Mouse (Mus musculus): ENCODE measurements around the gene Trio. TPM values are rescaled to one million over a fixed set of nuclear protein-coding genes. Genes with fewer than 3 reads are reported as not detected.

Gene Trio
- polyA plus RNA-seq, 1 experiment from 2014 or later = 65.1 TPM

DNA sequence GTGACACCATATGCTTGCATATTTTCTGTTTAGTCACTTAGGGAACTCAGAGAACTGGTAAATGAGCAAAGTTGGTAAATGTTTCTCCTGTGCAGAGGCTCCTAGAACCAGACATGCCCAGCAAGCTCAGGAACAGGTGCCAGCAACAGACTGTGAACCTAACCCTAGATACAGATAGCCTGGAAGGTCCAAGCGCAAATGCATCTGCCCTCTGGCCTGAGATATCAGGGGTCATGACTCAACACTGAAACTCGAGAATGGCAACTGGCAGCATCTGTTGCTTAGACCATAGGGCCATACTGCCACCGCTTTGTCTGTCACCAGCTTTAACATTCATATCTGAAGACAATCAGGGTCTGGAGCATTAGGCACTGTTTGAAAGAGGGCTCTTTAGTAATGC, 72.1 kb downstream of the Trio start:
- WGBS = 80% methylated on average over 3 of the region's 3 CpGs
- no peak for ATAC-seq (ENCODE audit: low read depth)
- H3K27me3 ChIP-seq (ENCODE audit: control insufficient read depth, insufficient read depth, low read length) = no peaks in the 10 kb centered on the region
- no peak overlapping the region for H3K27ac ChIP-seq (ENCODE audit: low read depth, low read length)
- H3K4me2 ChIP-seq (ENCODE audit: low read depth, low read length) = no peak overlapping the region
- no peak overlapping the region for H3K4me3 ChIP-seq (ENCODE audit: low read depth, low read length)
- no peak overlapping the region for H3K9ac ChIP-seq (replicated peaks; ENCODE audit: low read depth, low read length)
- H3K36me3 ChIP-seq (ENCODE audit: control insufficient read depth, insufficient read depth, low read length) = no peaks in the 10 kb centered on the region
- no peaks in the 10 kb centered on the region for H3K9me3 ChIP-seq (ENCODE audit: control insufficient read depth, low read length)
- peaks cover 14% of the 10 kb centered on the region; the same call in 1 of the 2 replicates for H3K4me1 ChIP-seq (ENCODE audit: control insufficient read depth, insufficient read depth, low read length)

DNA sequence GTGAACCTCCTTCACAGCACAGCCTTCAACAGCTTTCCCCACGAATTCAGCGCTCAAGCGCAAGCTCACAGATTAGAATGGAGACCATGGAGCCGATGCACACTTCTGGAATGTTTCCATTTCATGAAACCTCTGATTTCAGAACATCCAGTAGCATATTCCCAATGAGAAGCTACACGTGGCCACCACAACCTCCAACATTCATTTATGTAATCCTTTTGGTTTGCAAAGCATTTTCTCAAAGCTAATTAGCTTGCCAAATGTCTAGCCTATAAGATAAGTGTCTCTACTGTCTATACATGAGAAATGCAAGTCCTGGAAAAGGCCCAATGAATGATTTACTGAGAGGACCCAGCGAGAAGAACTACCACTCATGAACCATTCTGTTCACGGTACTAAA, 74.5 kb downstream of the Trio start:
- Histone ChIP-seq H3K27me3 (ENCODE audit: control insufficient read depth, insufficient read depth, low read length) (no peaks in the 10 kb centered on the region), H3K4me3 (ENCODE audit: low read depth, low read length) (no peak overlapping the region), H3K4me1 (ENCODE audit: control insufficient read depth, insufficient read depth, low read length) (0 out of 2 replicates have a peak, but pooled peaks cover 3% of the 10 kb centered on the region), H3K9ac (replicated peaks; ENCODE audit: low read depth, low read length) (no peak overlapping the region), H3K4me2 (ENCODE audit: low read depth, low read length) (no peak overlapping the region), H3K9me3 (ENCODE audit: control insufficient read depth, low read length) (no peaks in the 10 kb centered on the region), H3K27ac (ENCODE audit: low read depth, low read length) (no peak overlapping the region), H3K36me3 (ENCODE audit: control insufficient read depth, insufficient read depth, low read length) (no peaks in the 10 kb centered on the region)
- ATAC-seq (ENCODE audit: low read depth) = no peak
- 94% methylated on average over 7 of the region's 7 CpGs for WGBS

DNA sequence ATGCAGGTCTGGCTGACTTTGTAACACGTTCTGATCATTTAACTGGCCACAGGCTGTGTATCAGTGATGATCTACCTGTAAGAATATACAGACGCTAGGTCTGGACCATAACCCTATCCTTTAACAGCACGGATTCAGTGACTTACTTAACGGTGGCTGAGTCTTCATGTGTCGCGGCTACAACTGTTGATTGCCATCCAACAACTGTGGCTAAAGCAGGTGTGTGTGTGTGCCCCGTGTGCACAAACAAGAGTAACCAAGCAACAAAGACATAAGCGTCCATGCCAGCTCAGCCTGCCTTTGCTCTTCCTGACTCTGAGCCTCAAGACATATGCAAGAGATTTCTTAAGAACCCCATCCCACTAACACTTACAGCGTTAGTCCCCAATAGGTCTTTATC, 76.5 kb downstream of the Trio start:
- no peaks in the 10 kb centered on the region for H3K9me3 ChIP-seq (ENCODE audit: control insufficient read depth, low read length)
- peaks cover 13% of the 10 kb centered on the region for H3K4me1 ChIP-seq (ENCODE audit: control insufficient read depth, insufficient read depth, low read length)
- H3K27me3 ChIP-seq (ENCODE audit: control insufficient read depth, insufficient read depth, low read length) = no peaks in the 10 kb centered on the region
- H3K4me2 ChIP-seq (ENCODE audit: low read depth, low read length) = no peak overlapping the region
- WGBS = 93% methylated on average over 9 of the region's 9 CpGs
- H3K27ac ChIP-seq (ENCODE audit: low read depth, low read length) = no peak overlapping the region
- H3K36me3 ChIP-seq (ENCODE audit: control insufficient read depth, insufficient read depth, low read length) = no peaks in the 10 kb centered on the region
- ATAC-seq (ENCODE audit: low read depth) = no peak
- no peak overlapping the region for H3K4me3 ChIP-seq (ENCODE audit: low read depth, low read length)
- H3K9ac ChIP-seq (replicated peaks; ENCODE audit: low read depth, low read length) = no peak overlapping the region

DNA sequence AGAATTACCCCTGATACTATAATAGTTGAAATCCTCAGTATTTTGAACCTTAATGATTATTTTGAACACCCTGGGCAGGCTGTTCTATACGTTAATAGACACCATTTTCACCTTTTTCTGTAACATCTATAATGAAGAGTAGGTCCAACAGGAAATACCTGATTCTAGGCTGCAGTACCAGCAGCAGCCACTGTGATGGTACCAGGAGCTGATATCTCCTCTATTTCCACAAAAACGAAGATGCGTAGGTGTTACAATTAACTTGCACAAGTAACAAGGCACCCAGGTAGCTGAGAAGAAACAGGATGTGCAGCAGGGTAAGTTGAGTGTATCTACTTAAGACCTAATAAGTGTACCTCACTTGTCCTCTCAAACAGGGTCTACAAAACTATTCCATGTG, 77.8 kb downstream of the Trio start:
- no peaks in the 10 kb centered on the region for H3K27me3 ChIP-seq (ENCODE audit: control insufficient read depth, insufficient read depth, low read length)
- no peak overlapping the region for H3K9ac ChIP-seq (replicated peaks; ENCODE audit: low read depth, low read length)
- no peak overlapping the region for H3K4me3 ChIP-seq (ENCODE audit: low read depth, low read length)
- no peak overlapping the region for H3K27ac ChIP-seq (ENCODE audit: low read depth, low read length)
- peaks cover 21% of the 10 kb centered on the region for H3K4me1 ChIP-seq (ENCODE audit: control insufficient read depth, insufficient read depth, low read length)
- 96% methylated on average over 3 of the region's 3 CpGs for WGBS
- H3K4me2 ChIP-seq (ENCODE audit: low read depth, low read length) = no peak overlapping the region
- H3K36me3 ChIP-seq (ENCODE audit: control insufficient read depth, insufficient read depth, low read length) = no peaks in the 10 kb centered on the region
- no peak for ATAC-seq (ENCODE audit: low read depth)
- no peaks in the 10 kb centered on the region for H3K9me3 ChIP-seq (ENCODE audit: control insufficient read depth, low read length)

DNA sequence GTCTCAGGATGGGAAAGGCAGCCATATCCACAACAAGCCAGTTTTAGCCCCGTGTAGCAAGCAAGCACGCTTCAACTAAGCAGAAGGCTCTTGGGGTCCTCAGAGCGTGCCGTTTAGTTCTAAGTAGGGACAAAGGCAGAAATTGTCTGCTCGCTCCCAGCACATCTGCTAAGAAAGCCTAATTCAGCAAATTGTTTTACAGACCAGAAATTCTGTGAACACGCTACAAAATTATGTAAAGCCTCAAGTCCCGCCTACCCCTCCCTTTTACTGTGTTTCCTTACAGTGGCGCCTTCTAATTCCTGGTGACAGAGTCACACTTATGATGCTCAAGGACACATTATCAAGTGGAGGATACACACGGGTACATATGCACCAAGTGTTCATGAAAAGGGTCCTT, 80.1 kb downstream of the Trio start:
- peaks cover 30% of the 10 kb centered on the region for H3K4me1 ChIP-seq (ENCODE audit: control insufficient read depth, insufficient read depth, low read length)

DNA sequence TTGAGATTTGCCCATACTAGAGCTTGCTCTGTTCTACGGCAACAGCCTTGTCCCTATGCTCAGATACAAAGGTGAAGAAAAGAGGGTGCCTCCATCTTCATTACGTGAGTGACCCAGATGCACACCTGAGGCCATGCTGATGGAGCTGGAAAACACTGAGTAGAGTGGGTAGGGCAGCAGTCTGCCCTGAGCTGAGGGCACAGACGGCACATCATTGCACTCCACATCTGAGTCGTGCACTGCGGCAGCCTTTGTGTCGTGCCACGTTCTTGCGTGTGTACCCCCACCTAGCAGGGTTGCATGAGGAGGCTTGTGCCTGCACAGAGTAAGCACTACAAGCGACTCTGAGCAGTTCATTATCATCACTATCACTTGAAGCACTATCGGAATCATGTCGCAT, 80.8 kb downstream of the Trio start:
- WGBS = 79% methylated on average over 11 of the region's 11 CpGs
- no peak for ATAC-seq (ENCODE audit: low read depth)
- Histone ChIP-seq H3K4me2 (ENCODE audit: low read depth, low read length) (no peak overlapping the region), H3K27me3 (ENCODE audit: control insufficient read depth, insufficient read depth, low read length) (no peaks in the 10 kb centered on the region), H3K9ac (replicated peaks; ENCODE audit: low read depth, low read length) (no peak overlapping the region), H3K27ac (ENCODE audit: low read depth, low read length) (no peak overlapping the region), H3K4me3 (ENCODE audit: low read depth, low read length) (no peak overlapping the region), H3K36me3 (ENCODE audit: control insufficient read depth, insufficient read depth, low read length) (no peaks in the 10 kb centered on the region), H3K4me1 (ENCODE audit: control insufficient read depth, insufficient read depth, low read length) (peaks cover 34% of the 10 kb centered on the region), H3K9me3 (ENCODE audit: control insufficient read depth, low read length) (no peaks in the 10 kb centered on the region)

More for the DNA sequence above, 80.1 kb downstream of the Trio start:
- 65% methylated on average over 9 of the region's 9 CpGs for WGBS
- Histone ChIP-seq H3K36me3 (ENCODE audit: control insufficient read depth, insufficient read depth, low read length) (no peaks in the 10 kb centered on the region), H3K9me3 (ENCODE audit: control insufficient read depth, low read length) (no peaks in the 10 kb centered on the region), H3K4me3 (ENCODE audit: low read depth, low read length) (no peak overlapping the region), H3K27ac (ENCODE audit: low read depth, low read length) (no peak overlapping the region), H3K9ac (replicated peaks; ENCODE audit: low read depth, low read length) (no peak overlapping the region), H3K27me3 (ENCODE audit: control insufficient read depth, insufficient read depth, low read length) (no peaks in the 10 kb centered on the region), H3K4me2 (ENCODE audit: low read depth, low read length) (no peak overlapping the region)
- ATAC-seq (ENCODE audit: low read depth) = no peak

DNA sequence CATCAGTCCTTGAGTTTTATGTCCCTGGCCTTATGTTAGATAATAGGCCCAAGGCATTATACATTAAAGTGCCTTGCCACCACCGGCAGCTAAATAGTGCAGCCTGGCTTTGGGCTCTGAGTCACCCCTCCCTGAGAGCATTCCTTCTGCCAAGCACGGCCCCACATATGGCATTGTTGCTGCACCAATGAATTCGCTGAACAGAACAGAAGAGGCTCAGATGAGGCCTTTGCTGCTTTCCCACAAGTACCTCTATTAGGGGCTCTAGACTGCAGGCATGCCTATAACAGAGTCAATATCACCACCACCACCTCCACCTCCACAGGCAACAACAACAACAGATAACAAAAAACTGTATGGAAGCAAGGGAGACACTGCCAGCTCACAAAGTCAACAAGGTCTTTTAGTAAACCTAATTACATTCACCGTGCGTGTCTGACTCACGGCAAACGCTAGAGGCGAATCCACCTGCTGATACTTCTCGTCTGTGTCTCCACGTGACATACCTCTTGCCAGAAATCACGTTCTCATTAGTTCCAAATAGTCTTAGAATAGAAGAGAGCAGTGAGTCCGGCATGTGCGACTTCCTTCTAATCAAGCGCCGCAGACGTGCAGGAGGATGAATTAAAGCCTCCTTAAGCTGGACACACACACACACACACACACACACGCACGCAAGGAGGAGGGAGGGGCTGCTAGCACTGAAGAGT, 82.0 kb downstream of the Trio start:
- 19% methylated on average over 18 of the region's 18 CpGs for WGBS
- Histone ChIP-seq H3K27me3 (ENCODE audit: control insufficient read depth, insufficient read depth, low read length) (no peaks in the 10 kb centered on the region), H3K4me3 (ENCODE audit: low read depth, low read length) (no peak overlapping the region), H3K4me2 (ENCODE audit: low read depth, low read length) (peak overlapping the region; percentile 15; the same call in 1 of the 2 replicates), H3K36me3 (ENCODE audit: control insufficient read depth, insufficient read depth, low read length) (no peaks in the 10 kb centered on the region), H3K27ac (ENCODE audit: low read depth, low read length) (peak overlapping the region; percentile 25; the same call in 1 of the 2 replicates), H3K9ac (replicated peaks; ENCODE audit: low read depth, low read length) (no peak overlapping the region), H3K9me3 (ENCODE audit: control insufficient read depth, low read length) (no peaks in the 10 kb centered on the region), H3K4me1 (ENCODE audit: control insufficient read depth, insufficient read depth, low read length) (peaks cover 43% of the 10 kb centered on the region)
- ATAC-seq (ENCODE audit: low read depth) = peak; percentile 69; the same call in 1 of the 2 replicates

DNA sequence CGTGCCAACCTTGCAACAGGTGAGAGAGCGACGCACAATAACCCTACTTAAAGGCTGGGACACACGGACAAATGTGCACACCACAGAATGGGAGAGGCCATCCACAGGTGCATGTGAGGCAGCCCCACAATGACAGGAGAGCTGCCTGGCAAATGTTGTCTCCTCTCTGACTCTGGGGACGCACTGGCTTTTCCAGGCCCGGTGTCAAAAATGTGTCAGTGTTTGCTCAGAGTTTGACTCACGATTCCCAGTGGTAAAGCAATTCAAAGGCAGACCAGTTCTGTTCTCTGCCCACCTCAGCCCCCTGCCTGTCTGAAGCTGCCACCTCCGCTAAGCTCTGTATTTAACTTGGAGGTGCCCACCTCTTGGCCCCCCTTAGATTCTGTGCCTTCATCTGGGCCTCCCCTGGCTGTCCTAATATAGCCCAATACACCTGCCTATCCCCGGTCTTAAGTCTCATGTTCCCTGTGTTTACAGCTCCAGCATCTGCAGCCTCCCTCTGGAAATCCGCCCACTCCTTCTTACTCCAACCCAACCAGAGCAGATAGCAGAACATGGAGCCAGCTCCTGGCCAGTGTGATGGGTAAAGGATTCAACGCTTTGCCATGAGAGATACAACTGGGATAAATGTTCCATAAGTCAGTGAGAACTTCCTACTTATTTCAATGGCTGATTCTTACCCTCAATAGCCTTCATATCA, 83.3 kb downstream of the Trio start:
- H3K4me2 ChIP-seq (ENCODE audit: low read depth, low read length) = no peak overlapping the region
- WGBS = 76% methylated on average over 11 of the region's 11 CpGs
- no peak overlapping the region for H3K27ac ChIP-seq (ENCODE audit: low read depth, low read length)
- H3K4me1 ChIP-seq (ENCODE audit: control insufficient read depth, insufficient read depth, low read length) = peaks cover 53% of the 10 kb centered on the region
- no peaks in the 10 kb centered on the region for H3K27me3 ChIP-seq (ENCODE audit: control insufficient read depth, insufficient read depth, low read length)
- H3K36me3 ChIP-seq (ENCODE audit: control insufficient read depth, insufficient read depth, low read length) = no peaks in the 10 kb centered on the region
- no peaks in the 10 kb centered on the region for H3K9me3 ChIP-seq (ENCODE audit: control insufficient read depth, low read length)
- no peak overlapping the region for H3K4me3 ChIP-seq (ENCODE audit: low read depth, low read length)
- no peak overlapping the region for H3K9ac ChIP-seq (replicated peaks; ENCODE audit: low read depth, low read length)
- no peak for ATAC-seq (ENCODE audit: low read depth)

DNA sequence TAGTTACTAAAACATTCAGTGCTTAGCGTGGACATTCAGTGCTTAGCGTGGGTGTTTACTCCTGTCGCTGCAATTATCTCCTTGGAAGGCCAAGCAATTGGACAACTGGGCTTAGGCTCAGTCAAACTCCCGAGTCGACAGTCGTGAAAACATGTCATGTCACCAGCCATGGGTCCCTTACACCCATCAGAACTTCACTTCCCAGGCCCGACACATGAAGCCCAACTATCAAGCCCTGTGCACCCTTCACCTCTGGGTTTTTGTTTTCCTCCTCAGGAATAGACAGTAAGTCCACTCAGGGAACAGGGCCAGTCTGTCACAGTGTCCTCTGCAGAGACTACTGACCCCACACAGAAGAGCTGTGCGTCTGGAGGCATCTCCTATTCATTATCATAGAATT, 84.2 kb downstream of the Trio start:
- no peak overlapping the region for H3K4me3 ChIP-seq (ENCODE audit: low read depth, low read length)
- no peak overlapping the region for H3K9ac ChIP-seq (replicated peaks; ENCODE audit: low read depth, low read length)
- H3K27me3 ChIP-seq (ENCODE audit: control insufficient read depth, insufficient read depth, low read length) = no peaks in the 10 kb centered on the region
- no peaks in the 10 kb centered on the region for H3K9me3 ChIP-seq (ENCODE audit: control insufficient read depth, low read length)
- no peak for ATAC-seq (ENCODE audit: low read depth)
- no peaks in the 10 kb centered on the region for H3K36me3 ChIP-seq (ENCODE audit: control insufficient read depth, insufficient read depth, low read length)
- WGBS = 82% methylated on average over 8 of the region's 8 CpGs
- H3K27ac ChIP-seq (ENCODE audit: low read depth, low read length) = no peak overlapping the region
- H3K4me2 ChIP-seq (ENCODE audit: low read depth, low read length) = no peak overlapping the region
- H3K4me1 ChIP-seq (ENCODE audit: control insufficient read depth, insufficient read depth, low read length) = peaks cover 62% of the 10 kb centered on the region
